Mouse (Mus musculus): Measurements from ENCODE around the gene Ccdc141.

GRCm38 (mm10) chr2:77091749-77092148, 78.7 kb downstream of the Ccdc141 start:
- TF ChIP-seq CTCF (IDR thresholded peaks at IDR 0.05; ENCODE audit: borderline replicate concordance, insufficient read depth, low read length) (no peak), POLR2A (IDR thresholded peaks at IDR 0.05; ENCODE audit: low read depth, low read length) (no peak)
